8 mouse cellular contexts compared by ENCODE assay signal in the genomic region with DNA sequence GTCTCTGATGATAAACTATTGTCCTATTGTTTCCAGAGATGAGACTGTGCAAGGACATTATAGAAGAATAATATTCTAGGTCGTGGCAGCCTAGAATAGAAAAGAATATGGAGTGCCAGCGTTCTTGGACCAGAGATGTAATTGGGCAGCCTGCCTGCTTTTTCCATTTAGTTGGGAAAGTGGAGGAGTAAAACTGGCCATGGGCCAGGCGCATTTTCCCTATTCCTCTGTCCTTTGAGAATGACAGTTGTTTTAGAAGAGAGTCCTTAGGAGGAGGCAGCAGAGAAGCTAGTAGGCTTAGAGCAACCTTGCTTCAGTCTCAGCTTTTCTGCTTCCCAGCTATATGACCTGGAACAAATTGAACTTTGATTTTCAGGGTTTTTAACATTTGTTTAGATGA. TPM values are rescaled to one million over a fixed set of nuclear protein-coding genes. Genes with fewer than 3 reads are reported as not detected.
DNase-seq lines count a peak whose midpoint lies in the region; ATAC-seq and TF ChIP-seq lines count a peak whose summit lies in the region.

No protein-coding gene starts in this region.

- WGBS in kidney, embryonic 14.5 days: 68% methylated on average over 3 of the region's 3 CpGs
- WGBS in lung, postnatal 0 days: 36% methylated on average over 3 of the region's 3 CpGs
- WGBS in neural tube, embryonic 15.5 days: 47% methylated on average over 3 of the region's 3 CpGs

- no peak overlapping the region for H3K4me2 ChIP-seq in kidney, embryonic 14.5 days (replicated peaks; ENCODE audit: low read depth, low read length)
- H3K4me2 ChIP-seq in lung, postnatal 0 days (replicated peaks; ENCODE audit: low read depth, low read length): no peak overlapping the region
- no peak overlapping the region for H3K4me2 ChIP-seq in neural tube, embryonic 15.5 days

- DNase-seq in kidney, adult 18-20 months: peak; percentile 58
- DNase-seq in adrenal gland, adult 8-10 months: peak; percentile 22
- DNase-seq in cerebellum, postnatal 36 days: peak; percentile 80 to 84
- DNase-seq in kidney, postnatal 14 days: peak; percentile 76
- DNase-seq in lung, postnatal 0 days (ENCODE audit: low spot score): peak; percentile 59
- no peak for DNase-seq in spleen, postnatal 10 days (ENCODE audit: low spot score in 2 of 2)

- no peak for TF ChIP-seq CTCF in lung, postnatal 0 days (IDR thresholded peaks at IDR 0.05)

- H3K36me3 ChIP-seq in kidney, embryonic 14.5 days (ENCODE audit: control insufficient read depth, insufficient read depth, low read length): no peaks in the 10 kb centered on the region
- no peaks in the 10 kb centered on the region for H3K36me3 ChIP-seq in lung, postnatal 0 days (ENCODE audit: insufficient read depth, low read length)
- H3K36me3 ChIP-seq in neural tube, embryonic 15.5 days: no peaks in the 10 kb centered on the region

- ATAC-seq in kidney, embryonic 14.5 days (ENCODE audit: low FRiP score, low TSS enrichment): no peak
- ATAC-seq in lung, postnatal 0 days: peak; percentile 33
- no peak for ATAC-seq in neural tube, embryonic 15.5 days (ENCODE audit: low FRiP score)

- no peak overlapping the region for H3K9ac ChIP-seq in kidney, embryonic 14.5 days (ENCODE audit: low read depth, low read length)
- no peak overlapping the region for H3K9ac ChIP-seq in lung, postnatal 0 days (replicated peaks; ENCODE audit: low read depth)
- H3K9ac ChIP-seq in neural tube, embryonic 15.5 days (replicated peaks): no peak overlapping the region

- no peaks in the 10 kb centered on the region for H3K27me3 ChIP-seq in kidney, embryonic 14.5 days (ENCODE audit: control insufficient read depth, insufficient read depth, low read length)
- H3K27me3 ChIP-seq in lung, postnatal 0 days (replicated peaks; ENCODE audit: insufficient read depth, low read length): no peaks in the 10 kb centered on the region
- H3K27me3 ChIP-seq in neural tube, embryonic 15.5 days (replicated peaks): no peaks in the 10 kb centered on the region

- H3K9me3 ChIP-seq in kidney, embryonic 14.5 days (ENCODE audit: control insufficient read depth, low read length): no peaks in the 10 kb centered on the region
- H3K9me3 ChIP-seq in lung, postnatal 0 days (ENCODE audit: low read length): no peaks in the 10 kb centered on the region
- H3K9me3 ChIP-seq in neural tube, embryonic 15.5 days (replicated peaks): no peaks in the 10 kb centered on the region

- H3K4me3 ChIP-seq in kidney, embryonic 14.5 days (ENCODE audit: low read length): no peak overlapping the region
- no peak overlapping the region for H3K4me3 ChIP-seq in lung, postnatal 0 days (ENCODE audit: low read depth, low read length)
- H3K4me3 ChIP-seq in neural tube, embryonic 15.5 days (replicated peaks): no peak overlapping the region

- no peak; the same call in 1 of the 2 replicates for TF ChIP-seq EP300 in lung, postnatal 0 days (IDR thresholded peaks at IDR 0.05)

- H3K4me1 ChIP-seq in kidney, embryonic 14.5 days (ENCODE audit: control insufficient read depth, insufficient read depth, low read length): peaks cover 13% of the 10 kb centered on the region; the same call in 1 of the 2 replicates
- peaks cover 13% of the 10 kb centered on the region for H3K4me1 ChIP-seq in lung, postnatal 0 days (ENCODE audit: insufficient read depth, low read depth, low read length)
- peaks cover 21% of the 10 kb centered on the region for H3K4me1 ChIP-seq in neural tube, embryonic 15.5 days

- H3K27ac ChIP-seq in kidney, embryonic 14.5 days (ENCODE audit: low read depth, low read length): no peak overlapping the region
- H3K27ac ChIP-seq in lung, postnatal 0 days (ENCODE audit: low read length): peak overlapping the region; percentile 29
- no peak overlapping the region for H3K27ac ChIP-seq in neural tube, embryonic 15.5 days (replicated peaks)

RNA-seq across cellular contexts. Expression of gene Susd6, which starts 13.6 kb away (rescaled TPM):
- polyA plus RNA-seq in kidney, embryonic 14.5 days (2014; fragmentation: Nextera tagmentation; extraction: Ambion mirVana): 7.5 and 15.6 TPM in 2 replicates
- total RNA-seq in adrenal gland, adult 8-10 months (2022): 10 to 100 TPM; 58.0 to 74.0 (median 70.3) TPM
- polyA plus RNA-seq in lung, postnatal 0 days (2015; fragmentation: Nextera tagmentation; extraction: Ambion mirVana): 26.5 and 34.9 TPM in 2 replicates
- 9.1 and 11.9 TPM in 2 replicates for polyA plus RNA-seq in neural tube, embryonic 15.5 days (2015; fragmentation: Nextera tagmentation; extraction: Ambion mirVana)

RNA-seq across cellular contexts. Expression of gene Ccdc177, which starts 43.4 kb away (rescaled TPM):
- 0.19 and 0.24 TPM in 2 replicates for polyA plus RNA-seq in kidney, embryonic 14.5 days (2014; fragmentation: Nextera tagmentation; extraction: Ambion mirVana)
- total RNA-seq in adrenal gland, adult 8-10 months (2022): under 1 TPM in 1 of 4 experiments, not detected in 3; 0.09 TPM
- polyA plus RNA-seq in lung, postnatal 0 days (2015; fragmentation: Nextera tagmentation; extraction: Ambion mirVana): 0.02 TPM in 1 of 2 replicates, not detected in the other
- polyA plus RNA-seq in neural tube, embryonic 15.5 days (2015; fragmentation: Nextera tagmentation; extraction: Ambion mirVana): 1.5 and 2.1 TPM in 2 replicates

Comparison
In these comparisons a context has a peak if more than half of its experiments do, and no peak if none do; other contexts are left out.
1. DNase-seq: peak in kidney, adult 18-20 months (single experiment), adrenal gland, adult 8-10 months (single experiment), cerebellum, postnatal 36 days (2 of 2), kidney, postnatal 14 days (single experiment) and lung, postnatal 0 days (single experiment); none in spleen, postnatal 10 days (0 of 2).